Mouse (Mus musculus) hindbrain, embryonic 13.5 days (tissue): ENCODE results near the gene Rrh. TPM values are rescaled to one million over a fixed set of nuclear protein-coding genes. Genes with fewer than 3 reads are reported as not detected.
A peak's percentile ranks its signal among the peaks of the same experiment; 100 is the strongest.
"Not testable (repeated sequence)": the region's sequence is repeated elsewhere in the genome, so short reads cannot be mapped to it uniquely, and the experiment has no call there.

Source experiments
- ATAC-seq: fragments of 200-750 bp; cut with Nextera tagmentation; 2 replicates; pipeline ENCODE4 v1.8.0; 2017; ENCODE audit warnings: moderate TSS enrichment; ENCODE audit not compliant: low FRiP score
- H3K27ac ChIP-seq: fragments of 300-500 bp; sonication (generic); 2 replicates; pipeline ENCODE4 v1.5.1; 2015; ENCODE audit warnings: inconsistent platforms, mild to moderate bottlenecking, moderate library complexity
- H3K27me3 ChIP-seq: fragments of 300-500 bp; sonication (generic); 2 replicates; pipeline ENCODE4 v1.6.1; 2015; ENCODE audit warnings: mild to moderate bottlenecking, inconsistent platforms
- H3K36me3 ChIP-seq: fragments of 300-500 bp; sonication (generic); 2 replicates; pipeline ENCODE4 v1.6.1; 2015; ENCODE audit warnings: mild to moderate bottlenecking, inconsistent platforms
- H3K4me1 ChIP-seq: fragments of 300-500 bp; sonication (generic); replicated peaks from 2 replicates; pipeline ENCODE4 v1.6.1; 2015; ENCODE audit warnings: inconsistent platforms
- H3K4me2 ChIP-seq: fragments of 300-500 bp; sonication (generic); 2 replicates; pipeline ENCODE4 v1.6.1; 2015; ENCODE audit warnings: inconsistent platforms, mild to moderate bottlenecking, moderate library complexity
- H3K4me3 ChIP-seq: fragments of 300-500 bp; sonication (generic); 2 replicates; pipeline ENCODE4 v1.5.1; 2015; ENCODE audit warnings: mild to moderate bottlenecking, inconsistent platforms
- H3K9ac ChIP-seq: fragments of 300-500 bp; sonication (generic); 2 replicates; pipeline ENCODE4 v1.6.1; 2015; ENCODE audit warnings: mild to moderate bottlenecking, inconsistent platforms
- H3K9me3 ChIP-seq: fragments of 300-500 bp; sonication (generic); 2 replicates; pipeline ENCODE4 v1.6.1; 2016; ENCODE audit warnings: inconsistent platforms
- whole genome bisulfite sequencing: fragments of 180-500 bp; shearing (Covaris S2); methylation state at CpG from one replicate; pipeline ENCODE4 v1.1.7; 2015; 5-methylcytosine and 5-hydroxymethylcytosine counted together
- polyA plus RNA-seq: library from polyadenylated mRNA; unstranded; fragments of >200 nt; fragmentation: Nextera tagmentation; extraction: Ambion mirVana; gene quantifications from 2 replicates; pipeline ENCODE4 v1.2.1, GENCODE M21; 2015

Rrh gene
- polyA plus RNA-seq, 1 experiment from 2014 or later: 0.29 TPM

- H3K9ac ChIP-seq: no peak overlapping the region
- no peaks in the 10 kb centered on the region for H3K9me3 ChIP-seq
- no peak overlapping the region for H3K27ac ChIP-seq
- 80% methylated on average over 6 of the region's 6 CpGs for WGBS
- no peak overlapping the region for H3K4me3 ChIP-seq
- H3K36me3 ChIP-seq: no peaks in the 10 kb centered on the region
- H3K27me3 ChIP-seq: no peaks in the 10 kb centered on the region
- no peak overlapping the region for H3K4me2 ChIP-seq
- no peak for ATAC-seq
- H3K4me1 ChIP-seq: no peaks in the 10 kb centered on the region
These were observed 51.2 kb downstream of the Rrh start for GRCm38 (mm10) chr3:129771210-129771609.

- no peak overlapping the region for H3K4me2 ChIP-seq
- H3K27me3 ChIP-seq: no peaks in the 10 kb centered on the region
- WGBS: 88% methylated on average over 10 of the region's 10 CpGs
- ATAC-seq: no peak
- H3K9ac ChIP-seq: no peak overlapping the region
- H3K9me3 ChIP-seq: no peaks in the 10 kb centered on the region
- H3K4me1 ChIP-seq: no peaks in the 10 kb centered on the region
- no peak overlapping the region for H3K4me3 ChIP-seq
- no peaks in the 10 kb centered on the region for H3K36me3 ChIP-seq
- no peak overlapping the region for H3K27ac ChIP-seq
These were observed 55.2 kb downstream of the Rrh start for GRCm38 (mm10) chr3:129766971-129767794.

GRCm38 (mm10) chr3:129766106-129766505 is 56.3 kb downstream of the Rrh start:
- Histone ChIP-seq H3K4me1 (no peaks in the 10 kb centered on the region), H3K4me3 (no peak overlapping the region), H3K9ac (no peak overlapping the region), H3K27me3 (no peaks in the 10 kb centered on the region), H3K36me3 (no peaks in the 10 kb centered on the region), H3K4me2 (no peak overlapping the region), H3K27ac (no peak overlapping the region), H3K9me3 (no peaks in the 10 kb centered on the region)
- WGBS: 90% methylated on average over 4 of the region's 4 CpGs
- ATAC-seq: no peak

- ATAC-seq, H3K4me3 ChIP-seq, H3K4me2 ChIP-seq, H3K36me3 ChIP-seq, H3K9me3 ChIP-seq, H3K9ac ChIP-seq, H3K27ac ChIP-seq, H3K27me3 ChIP-seq: not testable (repeated sequence)
- peaks cover 15% of the 10 kb centered on the region for H3K4me1 ChIP-seq
- WGBS: 97% methylated on average over 1 of the region's 1 CpGs
These were observed 64.8 kb downstream of the Rrh start for GRCm38 (mm10) chr3:129757599-129757998.

GRCm38 (mm10) chr3:129754650-129755604 is 67.5 kb downstream of the Rrh start, which contains the start of gene Egf:
Gene Egf, minus strand, starts transcription at chr3:129755316.
- H3K9ac ChIP-seq: peak within 1 kb of the TSS; percentile 60
- peak within 1 kb of the TSS; percentile 58 for H3K4me2 ChIP-seq
- peak within 1 kb of the TSS; percentile 36 for H3K4me3 ChIP-seq
- ATAC-seq: no peak
- H3K9me3 ChIP-seq: 0 out of 2 replicates have a peak, but pooled peaks cover 7% of the 10 kb centered on the region
- H3K27ac ChIP-seq: no peak within 1 kb of the TSS
- peaks cover 15% of the 10 kb centered on the region for H3K4me1 ChIP-seq
- H3K36me3 ChIP-seq: no peaks in the 10 kb centered on the region
- H3K27me3 ChIP-seq: no peaks in the 10 kb centered on the region
- 13% methylated on average over 20 of the region's 20 CpGs for WGBS

Other genes starting within 250 kb of the Rrh start
- 2.7 and 2.9 TPM in 2 replicates for gene Egf, start 67.3 kb downstream of the Rrh start, polyA plus RNA-seq
- not detected in 2 replicates for gene Lrit3, start 18.6 kb downstream of the Rrh start, polyA plus RNA-seq
- 44.6 and 46.4 TPM in 2 replicates for gene Gar1, start 8.8 kb upstream of the Rrh start, polyA plus RNA-seq
- 0.41 and 0.51 TPM in 2 replicates for gene Cfi, start 13.3 kb upstream of the Rrh start, polyA plus RNA-seq
- gene Pla2g12a, start 56.0 kb upstream of the Rrh start, polyA plus RNA-seq: 28.3 and 30.0 TPM in 2 replicates
- 36.5 and 38.7 TPM in 2 replicates for gene Casp6, start 78.8 kb upstream of the Rrh start, polyA plus RNA-seq
- gene Mcub, start 147.6 kb upstream of the Rrh start, polyA plus RNA-seq: 3.6 and 4.0 TPM in 2 replicates
- gene Sec24b, start 239.0 kb upstream of the Rrh start, polyA plus RNA-seq: 28.6 and 30.2 TPM in 2 replicates